Mouse (Mus musculus): ENCODE data around the gene Cd24a.

Gene Cd24a

DNA sequence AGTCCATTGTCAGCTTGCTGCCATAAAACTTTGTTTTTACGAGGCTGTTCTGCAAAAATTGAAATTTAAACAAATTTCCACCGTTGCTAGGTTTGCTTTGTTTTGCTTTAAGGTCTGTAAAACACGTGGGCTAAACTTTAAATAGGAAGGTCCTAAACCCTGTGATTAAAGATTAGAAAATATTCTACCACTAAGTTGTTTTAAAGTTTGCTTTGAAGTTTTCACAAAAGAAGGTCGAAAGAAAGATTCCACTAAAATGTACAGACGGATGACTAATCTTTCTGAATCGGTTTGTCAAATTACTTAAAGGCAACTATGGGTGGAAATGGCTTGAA is at the start of gene Cd24a:
TSS of gene Cd24a (plus strand) at position 288 of the 335 bp plus-strand sequence.
- DNase-seq (ENCODE audit: low read depth, low spot score), result no peak

- DNase-seq (ENCODE audit: low read depth, low spot score), result no peak
Observed at GRCm38 (mm10) chr10:43534382-43534781, 43.7 kb upstream of the Cd24a start.

GRCm38 (mm10) chr10:43537652-43538051 is 40.4 kb upstream of the Cd24a start:
- no peak for DNase-seq (ENCODE audit: low read depth, low spot score)

GRCm38 (mm10) chr10:43538831-43539230 is 39.3 kb upstream of the Cd24a start:
- DNase-seq (ENCODE audit: low read depth, low spot score), result no peak

- DNase-seq (ENCODE audit: low read depth, low spot score), result no peak
Observed at GRCm38 (mm10) chr10:43539746-43540310, 38.3 kb upstream of the Cd24a start.

- DNase-seq (ENCODE audit: low read depth, low spot score), result peak; percentile 81
Observed at GRCm38 (mm10) chr10:43540442-43541152, 37.5 kb upstream of the Cd24a start, which contains the start of gene 1700021F05Rik. Gene 1700021F05Rik, minus strand, starts transcription at chr10:43540994.

DNA sequence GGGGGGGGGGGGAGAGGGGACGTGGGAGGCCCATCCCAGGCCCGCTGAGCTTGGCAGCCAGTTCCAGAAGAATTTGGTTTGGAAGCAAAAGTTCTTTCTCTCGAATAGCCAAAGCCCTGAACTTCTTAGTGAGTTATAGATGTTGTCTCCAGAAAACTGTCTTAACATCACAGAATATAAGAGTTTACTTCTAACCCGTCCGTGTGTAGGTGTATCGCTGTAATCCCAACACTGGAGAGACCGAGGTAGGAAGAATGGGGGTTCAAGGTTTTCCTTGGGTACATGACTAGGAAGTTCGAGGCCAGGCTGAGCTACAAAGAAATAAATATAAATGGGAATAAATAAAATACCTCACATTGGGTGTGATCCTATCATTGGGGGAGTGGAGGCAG is 36.9 kb upstream of the Cd24a start:
- DNase-seq (ENCODE audit: low read depth, low spot score), result no peak

GRCm38 (mm10) chr10:43549411-43549810 is 28.7 kb upstream of the Cd24a start:
- no peak for DNase-seq (ENCODE audit: low read depth, low spot score)

- DNase-seq (ENCODE audit: low read depth, low spot score), result no peak
Observed at GRCm38 (mm10) chr10:43550923-43551322, 27.2 kb upstream of the Cd24a start.

GRCm38 (mm10) chr10:43551388-43551787 is 26.7 kb upstream of the Cd24a start:
- peak; percentile 71 for DNase-seq (ENCODE audit: low read depth, low spot score)

DNA sequence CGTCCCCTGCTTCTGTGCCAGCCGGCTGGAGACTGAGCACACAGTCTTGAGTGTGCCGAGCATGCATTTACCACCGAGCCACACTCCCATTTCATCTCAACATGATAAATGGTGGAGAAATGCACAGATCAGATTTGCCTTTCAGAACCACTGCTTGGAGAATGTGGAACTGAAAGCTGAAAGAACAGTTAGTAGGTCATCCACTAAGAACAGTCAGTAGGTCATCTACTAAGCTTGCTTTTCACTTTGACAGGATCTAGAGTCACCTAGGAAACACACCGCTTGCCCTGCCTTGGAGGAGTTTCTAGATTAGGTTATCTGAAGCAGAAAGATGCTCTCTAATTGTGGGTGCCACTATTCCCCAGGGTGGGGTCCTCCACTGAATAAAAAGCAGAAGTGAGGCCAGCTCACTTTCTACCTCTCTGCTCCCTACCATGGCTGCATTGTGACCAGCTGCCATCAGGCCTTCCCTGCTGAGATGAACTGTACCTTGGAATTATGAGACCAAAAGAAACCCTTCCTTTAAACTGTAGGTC is 20.4 kb upstream of the Cd24a start:
- no peak for DNase-seq (ENCODE audit: low read depth, low spot score)

DNA sequence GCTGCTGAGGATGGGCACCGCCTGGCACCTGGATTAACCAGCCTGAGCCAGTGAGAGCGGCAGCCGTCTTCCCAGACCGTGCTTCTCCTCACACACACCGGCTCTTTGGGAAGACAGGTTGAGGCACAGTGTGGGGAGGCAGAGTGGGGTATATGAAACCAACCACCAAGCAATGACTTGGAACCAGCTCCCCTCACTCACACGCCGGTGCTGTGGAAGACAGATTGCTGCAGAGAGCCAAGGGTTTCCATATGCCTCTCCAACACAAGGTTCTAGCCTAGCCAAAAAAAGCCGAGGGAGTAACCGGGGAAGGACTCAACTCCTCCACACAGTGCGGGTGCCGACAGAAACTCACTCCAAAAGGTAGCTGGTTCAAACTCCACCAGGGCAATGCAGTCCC is 18.8 kb upstream of the Cd24a start:
- no peak for DNase-seq (ENCODE audit: low read depth, low spot score)

DNA sequence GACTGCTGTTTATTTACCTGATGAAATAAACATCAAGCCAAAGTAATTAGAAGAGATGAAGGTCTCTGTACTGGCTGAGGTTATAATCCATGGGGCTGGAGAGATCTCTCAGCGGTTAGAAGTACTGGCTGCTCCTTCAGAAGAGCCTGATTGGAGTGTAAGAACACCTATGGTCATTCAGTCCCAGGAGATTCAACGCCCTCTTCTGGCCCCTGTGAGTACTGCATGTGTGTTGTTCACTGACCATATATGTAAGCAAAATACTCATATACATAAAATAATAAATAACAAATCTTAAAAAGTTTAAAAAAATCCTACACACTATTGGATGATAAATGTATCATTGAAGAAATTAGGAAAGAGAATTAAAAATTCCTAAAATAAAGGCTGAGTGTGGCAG is 17.3 kb upstream of the Cd24a start:
- DNase-seq (ENCODE audit: low read depth, low spot score), result no peak

DNA sequence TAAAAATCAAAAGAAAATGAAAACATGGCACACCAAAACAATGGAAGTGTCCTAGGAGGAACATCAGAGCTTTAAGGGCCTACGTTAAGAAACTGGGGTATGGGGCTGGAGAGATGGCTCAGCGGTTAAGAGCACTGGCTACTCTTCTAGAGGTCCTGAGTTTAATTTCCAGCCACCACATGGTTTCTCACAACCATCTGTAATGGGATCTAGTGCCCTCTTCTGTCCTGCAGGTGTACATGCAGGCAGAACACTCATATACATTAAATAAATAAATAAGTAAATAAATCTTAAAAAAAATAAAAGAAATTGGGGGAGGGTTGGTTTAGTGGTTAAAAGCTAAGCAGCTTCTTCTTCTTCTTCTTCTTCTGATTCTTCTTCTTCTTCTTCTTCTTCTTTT is 16.8 kb upstream of the Cd24a start:
- no peak for DNase-seq (ENCODE audit: low read depth, low spot score)

DNA sequence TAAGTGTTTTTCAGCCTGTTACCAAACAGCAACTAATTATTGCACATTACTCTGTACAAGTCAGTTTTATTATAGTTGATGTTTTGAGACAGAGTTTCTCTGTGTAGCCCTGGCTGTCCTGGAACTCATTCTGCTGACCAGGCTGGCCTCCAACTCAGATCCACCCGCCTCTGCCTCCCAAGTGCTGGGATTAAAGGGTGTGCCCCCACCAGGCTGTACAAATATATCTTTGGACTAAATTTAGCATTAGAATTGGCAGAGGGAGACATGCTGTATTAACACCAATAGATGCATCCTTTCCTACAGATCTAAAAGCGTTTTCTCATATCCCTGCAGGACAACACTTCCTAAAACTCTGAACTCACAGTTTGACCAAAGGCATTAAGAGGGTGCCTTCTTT is 3.7 kb upstream of the Cd24a start:
- no peak for DNase-seq (ENCODE audit: low read depth, low spot score)

DNA sequence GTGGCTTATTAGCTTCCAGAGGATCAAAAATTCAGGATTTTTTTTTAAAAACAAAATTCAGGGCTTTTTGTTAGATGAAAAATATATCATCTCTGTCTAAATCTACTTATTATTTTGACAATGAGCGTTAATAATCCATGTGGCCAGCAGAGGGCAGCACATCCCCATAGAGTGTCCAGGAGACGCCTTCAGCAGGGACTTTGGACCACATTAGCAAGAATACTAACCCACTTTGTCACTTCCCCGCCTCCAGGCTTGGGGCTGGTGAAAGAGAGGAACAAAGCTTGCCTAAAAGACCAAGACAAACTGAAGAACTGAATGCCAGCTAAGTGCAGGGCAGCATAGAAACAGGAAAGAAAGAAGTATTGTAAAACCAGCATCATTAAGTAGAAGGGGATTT is 3.1 kb upstream of the Cd24a start:
- DNase-seq (ENCODE audit: low read depth, low spot score), result no peak

GRCm38 (mm10) chr10:43577299-43577996 is 636 bp upstream of the Cd24a start:
- DNase-seq (ENCODE audit: low read depth, low spot score), result no peak

DNA sequence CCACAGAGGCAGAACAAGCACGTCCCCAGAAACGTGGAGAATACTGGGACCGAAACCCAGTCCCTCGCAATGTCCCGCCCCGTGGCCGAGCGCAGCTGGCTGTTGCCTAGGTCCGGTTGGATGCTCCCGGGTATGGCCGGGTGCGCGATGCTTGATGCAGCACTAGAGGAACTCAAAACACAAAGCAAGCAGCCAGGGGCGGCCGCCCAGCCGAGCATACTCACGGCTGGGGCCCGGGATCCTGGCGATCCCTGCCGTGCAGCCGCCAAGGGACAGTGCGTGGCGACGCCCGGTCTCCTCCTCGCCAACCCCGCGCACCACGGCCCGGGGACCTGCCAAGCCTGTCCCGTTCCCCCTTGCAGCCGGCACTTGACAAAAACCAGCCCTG is 276 bp downstream of the Cd24a start:
- no peak for DNase-seq (ENCODE audit: low read depth, low spot score)

DNA sequence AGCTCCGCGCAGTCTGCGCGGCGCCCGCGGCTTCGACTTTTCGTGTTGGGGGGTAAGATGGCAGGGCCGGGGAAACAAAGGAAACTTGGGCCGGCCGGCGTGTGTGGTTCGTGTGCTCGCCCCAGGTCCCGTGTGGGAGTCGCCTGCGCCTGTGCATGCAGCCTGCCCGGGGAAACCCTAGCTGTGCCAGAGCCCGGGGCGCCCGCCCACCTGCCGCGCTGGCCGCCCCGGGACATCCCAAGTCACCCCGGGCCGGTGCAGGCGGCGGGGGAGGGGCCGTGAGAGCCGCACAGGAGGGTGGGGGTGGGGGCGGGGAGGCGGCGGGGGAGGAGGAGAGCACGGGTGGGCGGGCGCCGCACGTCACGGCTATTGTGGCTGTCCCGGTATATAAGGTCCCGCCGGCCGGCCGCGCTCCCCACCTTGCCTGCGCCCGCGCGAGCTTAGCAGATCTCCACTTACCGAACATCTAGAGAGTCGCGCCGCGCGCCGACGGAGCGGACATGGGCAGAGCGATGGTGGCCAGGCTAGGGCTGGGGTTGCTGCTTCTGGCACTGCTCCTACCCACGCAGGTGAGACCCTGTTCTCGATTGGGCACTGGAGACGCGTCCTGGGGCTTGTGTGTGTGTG is 783 bp downstream of the Cd24a start:
- DNase-seq (ENCODE audit: low read depth, low spot score), result no peak

GRCm38 (mm10) chr10:43579381-43580261 is 1.5 kb downstream of the Cd24a start:
- no peak for DNase-seq (ENCODE audit: low read depth, low spot score)

DNA sequence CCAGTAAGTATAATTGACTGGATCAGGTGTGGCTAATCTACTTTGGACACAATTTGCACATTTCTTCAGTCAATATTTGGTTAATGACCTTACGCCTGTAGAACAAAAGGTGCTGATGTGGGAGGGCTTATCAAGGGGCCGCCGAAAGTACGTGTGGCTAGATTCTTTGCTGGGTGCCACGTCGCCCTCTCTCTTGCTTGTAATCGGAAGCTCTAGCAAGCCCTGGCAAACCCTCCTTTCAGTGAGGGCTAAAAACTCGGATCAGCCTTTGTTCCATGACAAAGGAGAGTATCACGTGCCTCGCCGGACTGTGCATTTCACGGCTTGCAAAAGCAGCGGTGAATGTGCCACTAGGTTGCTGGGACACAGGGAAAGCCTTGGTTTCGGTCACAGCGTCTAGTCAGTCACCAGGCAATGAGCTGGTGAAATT is 2.6 kb downstream of the Cd24a start:
- DNase-seq (ENCODE audit: low read depth, low spot score), result peak; percentile 54

All from WW6 (cell line).